Mouse (Mus musculus) hindbrain, embryonic 14.5 days (tissue): ENCODE data around the gene Cirbp. TPM values are rescaled to one million over a fixed set of nuclear protein-coding genes. Genes with fewer than 3 reads are reported as not detected.
A peak's percentile ranks its signal among the peaks of the same experiment; 100 is the strongest.

Experiments
- ATAC-seq: fragments of 200-750 bp; cut with Nextera tagmentation; 2 replicates; pipeline ENCODE4 v1.8.0; 2017; ENCODE audit warnings: moderate number of reproducible peaks, mild to moderate bottlenecking, moderate TSS enrichment, moderate library complexity; ENCODE audit not compliant: low FRiP score
- DNase-seq: peaks from one replicate; pipeline ENCODE4 v3.0.0-alpha.2; 2015; ENCODE audit warnings: low spot score
- H3K27ac ChIP-seq: fragments of 300-500 bp; sonication (generic); 2 replicates; pipeline ENCODE4 v1.5.1; 2014; ENCODE audit warnings: mild to moderate bottlenecking, moderate library complexity
- H3K27me3 ChIP-seq: fragments of 300-500 bp; sonication (generic); 2 replicates; pipeline ENCODE4 v1.6.1; 2014; ENCODE audit warnings: mild to moderate bottlenecking, low read length, mixed read lengths; ENCODE audit not compliant: control insufficient read depth, insufficient read depth
- H3K36me3 ChIP-seq: fragments of 300-500 bp; sonication (generic); replicated peaks from 2 replicates; pipeline ENCODE4 v1.6.1; 2014; ENCODE audit not compliant: control insufficient read depth, insufficient read depth
- H3K4me1 ChIP-seq: fragments of 300-500 bp; sonication (generic); replicated peaks from 2 replicates; pipeline ENCODE4 v1.6.1; 2014; ENCODE audit warnings: antibody characterized with exemption, low read length, mixed read lengths; ENCODE audit not compliant: control insufficient read depth, insufficient read depth
- H3K4me2 ChIP-seq: fragments of 300-500 bp; sonication (generic); replicated peaks from 2 replicates; pipeline ENCODE4 v1.6.1; 2014; ENCODE audit warnings: mild to moderate bottlenecking, moderate library complexity
- H3K4me3 ChIP-seq: fragments of 300-500 bp; sonication (generic); replicated peaks from 2 replicates; pipeline ENCODE4 v1.5.1; 2014; ENCODE audit warnings: mild to moderate bottlenecking, low read length
- H3K9ac ChIP-seq: fragments of 300-500 bp; sonication (generic); 2 replicates; pipeline ENCODE4 v1.6.1; 2014
- H3K9me3 ChIP-seq: fragments of 300-500 bp; sonication (generic); 2 replicates; pipeline ENCODE4 v1.6.1; 2016; ENCODE audit warnings: low read length; ENCODE audit not compliant: control insufficient read depth
- WGBS: fragments of 180-500 bp; shearing (Covaris S2); extraction: QIAGEN DNeasy Blood & Tissue Kit; methylation state at CpG from one replicate; pipeline ENCODE4 v1.1.7; 2014; 5-methylcytosine and 5-hydroxymethylcytosine counted together
- polyA plus RNA-seq: library from polyadenylated mRNA; unstranded; fragments of >200 nt; fragmentation: Nextera tagmentation; extraction: Ambion mirVana; gene quantifications from 2 replicates; pipeline ENCODE4 v1.2.1, GENCODE M21; 2014

Gene Cirbp
- polyA plus RNA-seq, 1 experiment from 2014 or later: 252 TPM

GRCm38 (mm10) chr10:80147719-80148601 is 17.8 kb upstream of the Cirbp start, which contains the start of gene Midn:
Midn (plus strand) TSS chr10:80148272.
- peaks cover 17% of the 10 kb centered on the region for H3K4me1 ChIP-seq
- 2% methylated on average over 38 of the region's 42 CpGs for WGBS
- ATAC-seq: peak; percentile 18; the same call in 1 of the 2 replicates

DNA sequence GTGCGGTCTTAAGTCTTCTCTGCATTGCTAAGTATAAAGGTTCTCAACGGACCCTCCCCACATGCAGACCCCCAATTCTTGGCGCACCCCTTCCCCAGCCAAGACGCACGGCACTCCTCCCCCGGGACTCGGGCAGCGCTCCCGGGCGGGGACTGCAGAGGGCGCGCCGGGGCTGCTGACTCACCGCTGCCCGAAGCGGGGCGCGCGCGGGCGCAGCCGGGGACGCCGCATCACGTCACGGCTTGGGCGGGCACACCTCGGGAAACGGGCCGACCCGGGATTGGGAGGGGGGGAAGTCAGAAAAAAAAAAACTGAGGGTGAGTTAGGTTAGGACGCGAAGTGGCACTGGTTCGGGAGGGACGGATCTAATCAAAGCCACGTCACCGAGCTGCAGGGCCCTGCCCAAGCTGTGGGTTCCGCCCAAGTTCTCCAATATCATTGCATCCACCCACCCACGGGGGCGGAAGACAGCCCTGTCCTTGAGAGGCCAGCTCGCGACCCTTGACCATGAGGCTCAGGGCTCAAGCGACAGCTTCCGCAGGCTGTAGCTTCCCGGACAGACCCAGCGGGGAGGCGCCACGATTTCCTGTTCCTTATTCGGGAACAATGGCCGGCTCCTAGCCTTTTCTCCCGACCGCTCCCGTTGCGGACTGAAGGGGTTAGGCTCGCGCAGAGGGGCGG is 17.0 kb upstream of the Cirbp start:
- Histone ChIP-seq H3K4me1 (peaks cover 21% of the 10 kb centered on the region), H3K4me3 (peak overlapping the region; percentile 100), H3K4me2 (peak overlapping the region; percentile 100), H3K27ac (peak overlapping the region; percentile 99), H3K9me3 (no peaks in the 10 kb centered on the region), H3K27me3 (no peaks in the 10 kb centered on the region), H3K36me3 (peaks cover 57% of the 10 kb centered on the region), H3K9ac (peak overlapping the region; percentile 100)
- under 1% methylated on average over 56 of the region's 57 CpGs for WGBS
- DNase-seq (peak; percentile 92), ATAC-seq (peak; percentile 37)

More at GRCm38 (mm10) chr10:80147719-80148601, 17.8 kb upstream of the Cirbp start, which contains the start of gene Midn:
- Histone ChIP-seq H3K9ac (peak within 1 kb of the TSS; percentile 100), H3K36me3 (peaks cover 54% of the 10 kb centered on the region), H3K27ac (peak within 1 kb of the TSS; percentile 99), H3K27me3 (no peaks in the 10 kb centered on the region), H3K9me3 (no peaks in the 10 kb centered on the region), H3K4me2 (peak within 1 kb of the TSS; percentile 100), H3K4me3 (peak within 1 kb of the TSS; percentile 100)
- peak; percentile 67 for DNase-seq

DNA sequence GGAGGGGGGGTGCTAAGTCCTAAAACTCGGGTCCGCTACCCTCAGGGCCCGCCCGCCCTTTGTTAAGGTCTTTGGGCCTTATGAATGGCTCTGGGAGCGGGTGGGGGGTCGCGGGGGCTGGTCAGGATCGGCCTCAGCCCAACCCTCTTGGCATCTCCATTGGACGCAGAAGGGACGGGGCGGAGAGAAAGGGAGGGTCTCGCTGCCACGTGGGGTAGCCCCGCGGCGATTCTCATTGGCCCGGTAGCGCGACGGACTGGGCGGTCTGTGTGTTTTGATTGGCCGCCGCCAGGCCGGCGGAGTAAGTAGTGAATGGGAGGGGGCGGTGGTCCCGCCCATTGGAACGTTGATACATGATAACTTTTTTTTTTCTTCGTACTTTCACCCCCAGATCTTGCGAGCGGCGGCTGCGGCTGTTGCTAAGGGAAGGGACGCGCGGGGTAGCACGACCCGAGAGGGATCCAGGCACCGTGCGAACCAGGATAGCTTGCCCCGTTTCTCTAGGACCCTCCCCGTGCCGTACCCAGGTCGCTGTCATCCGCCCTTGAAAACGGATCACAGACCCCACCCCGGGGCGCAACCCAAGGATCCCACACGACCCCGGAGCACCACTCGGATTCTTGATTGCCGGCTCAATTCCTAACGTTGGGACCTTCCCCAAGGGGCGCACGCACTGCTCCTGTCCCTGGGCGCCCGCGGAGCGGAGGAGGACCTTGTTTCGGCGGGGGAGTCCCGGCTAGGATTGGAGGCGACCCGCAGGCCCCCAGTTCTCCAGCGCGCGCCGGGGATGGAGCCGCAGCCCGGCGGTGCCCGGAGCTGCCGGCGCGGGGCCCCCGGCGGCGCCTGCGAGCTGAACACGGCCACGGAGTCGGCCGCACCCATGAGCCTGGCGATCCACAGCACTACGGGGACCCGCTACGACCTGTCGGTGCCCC is 16.2 kb upstream of the Cirbp start:
- H3K9me3 ChIP-seq: no peaks in the 10 kb centered on the region
- H3K36me3 ChIP-seq: peaks cover 57% of the 10 kb centered on the region
- DNase-seq (peak; percentile 97), ATAC-seq (peak; percentile 89)
- H3K27me3 ChIP-seq: no peaks in the 10 kb centered on the region
- peak overlapping the region; percentile 100 for H3K4me3 ChIP-seq
- H3K4me2 ChIP-seq: peak overlapping the region; percentile 100
- under 1% methylated on average over 88 of the region's 88 CpGs for WGBS
- peaks cover 22% of the 10 kb centered on the region for H3K4me1 ChIP-seq
- peak overlapping the region; percentile 100 for H3K9ac ChIP-seq
- peak overlapping the region; percentile 99 for H3K27ac ChIP-seq

GRCm38 (mm10) chr10:80150226-80151210 is 15.3 kb upstream of the Cirbp start:
- H3K27me3 ChIP-seq: no peaks in the 10 kb centered on the region
- DNase-seq (peak; percentile 74), ATAC-seq (no peak)
- H3K4me1 ChIP-seq: peaks cover 22% of the 10 kb centered on the region
- H3K36me3 ChIP-seq: peaks cover 57% of the 10 kb centered on the region
- peak overlapping the region; percentile 100 for H3K9ac ChIP-seq
- no peaks in the 10 kb centered on the region for H3K9me3 ChIP-seq
- WGBS: under 1% methylated on average over 54 of the region's 71 CpGs
- H3K4me2 ChIP-seq: peak overlapping the region; percentile 100
- H3K27ac ChIP-seq: peak overlapping the region; percentile 99
- peak overlapping the region; percentile 100 for H3K4me3 ChIP-seq

DNA sequence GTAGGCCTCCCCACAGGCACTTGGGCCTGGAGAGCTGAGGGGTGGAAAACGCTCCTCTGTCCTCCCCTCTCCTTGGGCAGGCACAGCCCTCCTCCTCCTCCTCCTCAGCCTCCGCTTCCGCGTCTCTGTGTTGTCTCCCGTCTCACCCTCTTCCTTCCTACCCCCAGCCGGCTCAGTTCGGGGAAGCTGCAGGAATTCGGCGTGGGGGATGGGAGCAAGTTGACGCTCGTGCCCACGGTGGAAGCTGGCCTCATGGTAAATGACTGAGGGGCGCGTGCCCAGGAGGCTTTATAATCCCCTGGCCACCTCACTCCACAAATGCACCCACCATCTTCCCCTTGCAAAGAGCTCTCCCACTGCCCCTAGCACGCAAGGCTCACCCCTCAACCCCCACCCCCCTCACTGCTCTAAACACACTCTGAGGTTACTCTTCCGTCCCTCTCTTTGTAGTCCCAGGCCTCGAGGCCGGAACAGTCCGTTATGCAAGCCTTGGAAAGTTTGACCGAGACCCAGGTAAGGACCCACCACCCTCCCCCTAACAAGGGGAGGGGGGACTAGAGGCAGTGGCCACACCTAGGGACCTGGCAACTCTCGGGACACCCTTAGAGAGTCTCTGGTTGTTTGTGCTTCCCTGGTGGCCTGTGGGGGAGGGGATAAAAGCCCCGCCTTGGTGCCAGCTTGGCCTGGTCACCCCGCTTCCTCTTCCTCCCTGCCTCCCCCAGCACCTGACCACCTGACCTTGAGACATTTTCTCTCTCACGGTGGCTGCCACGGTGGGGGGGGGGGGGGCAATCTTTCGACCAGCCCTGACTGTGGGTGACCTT is 14.4 kb upstream of the Cirbp start:
- peak overlapping the region; percentile 100 for H3K9ac ChIP-seq
- no peak for ATAC-seq
- peak overlapping the region; percentile 100 for H3K4me2 ChIP-seq
- peak overlapping the region; percentile 100 for H3K4me3 ChIP-seq
- H3K4me1 ChIP-seq: peaks cover 25% of the 10 kb centered on the region
- H3K27me3 ChIP-seq: no peaks in the 10 kb centered on the region
- WGBS: under 1% methylated on average over 25 of the region's 26 CpGs
- H3K27ac ChIP-seq: peak overlapping the region; percentile 99
- H3K9me3 ChIP-seq: no peaks in the 10 kb centered on the region
- DNase-seq: peak; percentile 54
- peaks cover 57% of the 10 kb centered on the region for H3K36me3 ChIP-seq

GRCm38 (mm10) chr10:80152071-80152872 is 13.5 kb upstream of the Cirbp start:
- Histone ChIP-seq H3K9ac (peak overlapping the region; percentile 100), H3K27ac (peak overlapping the region; percentile 99), H3K9me3 (no peaks in the 10 kb centered on the region), H3K36me3 (peaks cover 65% of the 10 kb centered on the region), H3K27me3 (no peaks in the 10 kb centered on the region), H3K4me1 (peaks cover 25% of the 10 kb centered on the region), H3K4me3 (peak overlapping the region; percentile 100), H3K4me2 (peak overlapping the region; percentile 100)
- 4% methylated on average over 15 of the region's 15 CpGs for WGBS
- ATAC-seq (no peak), DNase-seq (no peak)

DNA sequence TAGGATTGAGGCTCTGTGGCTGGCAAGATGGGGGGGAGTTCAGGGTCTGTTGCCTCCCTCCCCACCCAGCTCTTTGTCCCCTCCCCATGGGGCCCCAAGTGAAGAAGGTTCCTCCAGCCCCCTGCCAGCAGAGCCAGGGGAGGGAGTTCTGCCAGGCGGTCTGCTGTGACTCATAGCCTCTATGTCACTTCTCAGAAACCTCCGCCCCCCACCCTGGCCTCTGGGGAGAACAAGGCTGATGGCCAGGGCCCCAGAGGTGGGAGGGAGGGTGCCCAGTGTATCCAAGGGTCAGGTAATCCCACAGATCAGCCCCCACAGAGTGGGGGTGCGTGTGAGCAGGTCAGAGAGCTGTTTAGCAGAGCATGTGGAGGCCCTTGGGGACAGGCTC is 12.9 kb upstream of the Cirbp start:
- peaks cover 71% of the 10 kb centered on the region for H3K36me3 ChIP-seq
- no peak for ATAC-seq
- no peaks in the 10 kb centered on the region for H3K9me3 ChIP-seq
- WGBS: 31% methylated on average over 3 of the region's 3 CpGs
- no peak for DNase-seq
- no peaks in the 10 kb centered on the region for H3K27me3 ChIP-seq
- peak overlapping the region; percentile 99 for H3K27ac ChIP-seq
- H3K4me3 ChIP-seq: peak overlapping the region; percentile 100
- H3K4me2 ChIP-seq: peak overlapping the region; percentile 100
- H3K4me1 ChIP-seq: peaks cover 25% of the 10 kb centered on the region
- H3K9ac ChIP-seq: peak overlapping the region; percentile 100
